ENCODE assay signal across 18 mouse cellular contexts in the genomic region with DNA sequence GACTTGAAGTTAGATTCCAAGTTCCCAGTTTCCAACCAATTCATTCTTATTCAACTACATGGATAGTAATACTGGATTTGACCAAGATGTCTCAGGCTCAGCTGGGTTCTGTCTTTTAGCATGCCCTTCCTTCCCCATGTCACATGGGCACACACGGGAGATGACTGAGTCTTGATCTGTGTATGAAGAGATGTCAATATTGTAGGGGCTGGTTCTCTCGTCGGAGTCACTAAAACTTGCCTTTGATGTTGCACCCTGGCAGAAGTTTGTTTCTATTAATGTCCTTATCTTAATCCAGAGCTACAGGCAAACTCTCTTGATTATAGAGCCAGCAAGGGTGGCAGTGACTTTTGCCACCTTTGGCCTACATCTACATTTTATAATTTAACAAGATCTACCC. TPM values are rescaled to one million over a fixed set of nuclear protein-coding genes. Genes with fewer than 3 reads are reported as not detected.
"Had no signal": no experiment of that assay in that cellular context is flagged by ENCODE, and none has a peak within 500 bp of the region (broad histone marks: within the 10 kb centered on the region; RNA-seq: fewer than 3 reads in every experiment).

No protein-coding gene starts in this region.

- DNase-seq: kidney, postnatal 4 days; liver; liver, embryonic 13.5 days; liver, postnatal 0 days; lung, postnatal 14 days; thymus, postnatal 4 days had no signal

- H3K36me3 ChIP-seq: limb, embryonic 12.5 days; liver, embryonic 13.5 days; lung, embryonic 15.5 days; midbrain, embryonic 15.5 days; neural tube, embryonic 12.5 days had no signal

- H3K27ac ChIP-seq: kidney, postnatal 0 days; layer of hippocampus, adult 2 months; limb, embryonic 12.5 days; liver, embryonic 13.5 days; lung, embryonic 15.5 days; macrophage; midbrain, embryonic 15.5 days; neural tube, embryonic 12.5 days had no signal

- H3K27me3 ChIP-seq: limb, embryonic 12.5 days; liver, embryonic 13.5 days; lung, embryonic 15.5 days; megakaryocyte, embryonic 14.5 days; midbrain, embryonic 15.5 days; neural tube, embryonic 12.5 days had no signal

- H3K4me1 ChIP-seq: limb, embryonic 12.5 days; liver, embryonic 13.5 days; megakaryocyte, embryonic 14.5 days; midbrain, embryonic 15.5 days; neural tube, embryonic 12.5 days had no signal

- H3K4me2 ChIP-seq: limb, embryonic 12.5 days; liver, embryonic 13.5 days; lung, embryonic 15.5 days; midbrain, embryonic 11.5 days; midbrain, embryonic 15.5 days; neural tube, embryonic 12.5 days had no signal

- H3K9me3 ChIP-seq: limb, embryonic 12.5 days; liver, embryonic 13.5 days; lung, embryonic 15.5 days; megakaryocyte, embryonic 14.5 days; midbrain, embryonic 15.5 days; neural tube, embryonic 12.5 days had no signal

- ATAC-seq: liver, postnatal 0 days; midbrain, embryonic 15.5 days had no signal

- H3K9ac ChIP-seq: limb, embryonic 12.5 days; liver, embryonic 13.5 days; liver, postnatal 0 days; lung, embryonic 15.5 days; midbrain, embryonic 15.5 days; neural tube, embryonic 12.5 days had no signal

- H3K4me3 ChIP-seq: layer of hippocampus, adult 2 months; limb, embryonic 12.5 days; liver, embryonic 13.5 days; lung, embryonic 15.5 days; megakaryocyte, embryonic 14.5 days; midbrain, embryonic 15.5 days; neural tube, embryonic 12.5 days had no signal

RNA-seq across cellular contexts. Expression of gene Myoz2, which starts 46.9 kb away (rescaled TPM):
- total RNA-seq: layer of hippocampus, postnatal 10 days; monocyte, adult 5-6 weeks; neutrophil, adult 5-6 weeks had no signal
- polyA plus RNA-seq: kidney, postnatal 0 days; macrophage; midbrain, embryonic 11.5 days; midbrain, embryonic 15.5 days had no signal
